Mouse (Mus musculus) kidney, adult 11 months (tissue): Measurements from ENCODE around the gene Timm22.
A peak's percentile ranks its signal among the peaks of the same experiment; 100 is the strongest.

Experiments used
- DNase-seq: peaks from one replicate; pipeline ENCODE4 v3.0.0; 2022

Timm22 gene

GRCm38 (mm10) chr11:76436864-76437437 is 30.2 kb downstream of the Timm22 start:
- DNase-seq, result peak; percentile 31

GRCm38 (mm10) chr11:76439666-76440065 is 32.9 kb downstream of the Timm22 start:
- DNase-seq, result no peak

- no peak for DNase-seq
Observed at GRCm38 (mm10) chr11:76445459-76445858, 38.7 kb downstream of the Timm22 start.

GRCm38 (mm10) chr11:76446251-76446650 is 39.5 kb downstream of the Timm22 start:
- no peak for DNase-seq

GRCm38 (mm10) chr11:76449520-76450201 is 42.9 kb downstream of the Timm22 start:
- peak; percentile 49 for DNase-seq

GRCm38 (mm10) chr11:76450202-76450561 is 43.4 kb downstream of the Timm22 start:
- no peak for DNase-seq

GRCm38 (mm10) chr11:76454492-76454891 is 47.7 kb downstream of the Timm22 start:
- peak; percentile 38 for DNase-seq

GRCm38 (mm10) chr11:76456233-76456632 is 49.5 kb downstream of the Timm22 start:
- peak; percentile 79 for DNase-seq

GRCm38 (mm10) chr11:76456897-76457296 is 50.1 kb downstream of the Timm22 start:
- DNase-seq, result no peak

GRCm38 (mm10) chr11:76458730-76459129 is 52.0 kb downstream of the Timm22 start:
- no peak for DNase-seq

GRCm38 (mm10) chr11:76459489-76459888 is 52.7 kb downstream of the Timm22 start:
- no peak for DNase-seq

- no peak for DNase-seq
Observed at GRCm38 (mm10) chr11:76461201-76461600, 54.4 kb downstream of the Timm22 start.

GRCm38 (mm10) chr11:76461696-76462095 is 54.9 kb downstream of the Timm22 start:
- no peak for DNase-seq

GRCm38 (mm10) chr11:76465879-76466278 is 59.1 kb downstream of the Timm22 start:
- no peak for DNase-seq
